Mouse (Mus musculus) testis, adult 2 months (tissue): ENCODE results near the gene Zswim1.

ENCODE experiments used
- CTCF ChIP-seq: fragments of 200-500 bp; IDR thresholded peaks from 2 replicates; pipeline ENCODE4 v1.5.1; 2012; ENCODE audit warnings: low read depth, mild to moderate bottlenecking, inconsistent platforms, low read length, moderate library complexity; ENCODE audit not compliant: control insufficient read depth, insufficient read depth, insufficient replicate concordance
- POLR2A ChIP-seq: fragments of 200-500 bp; IDR thresholded peaks from 2 replicates; pipeline ENCODE4 v1.6.1; 2012; ENCODE audit warnings: low read depth, mild to moderate bottlenecking, inconsistent platforms, low read length, moderate library complexity; ENCODE audit not compliant: control insufficient read depth

GRCm38 (mm10) chr2:164785481-164786387, 36.8 kb upstream of the Zswim1 start, which contains the start of gene Snx21:
- TF ChIP-seq POLR2A = peak; percentile 53
- TF ChIP-seq CTCF = no peak
